Mouse (Mus musculus) thymus, adult 2 months (tissue): ENCODE measurements around the gene Rph3al.

Experiments used
- CTCF ChIP-seq: fragments of 200-500 bp; IDR thresholded peaks from 2 replicates; pipeline ENCODE4 v1.5.1; 2012; ENCODE audit warnings: mild to moderate bottlenecking, control low read depth, low read length, moderate library complexity, borderline replicate concordance; ENCODE audit not compliant: control insufficient read depth, poor library complexity, insufficient read depth; ENCODE audit errors: extremely low read depth
- POLR2A ChIP-seq: fragments of 200-500 bp; IDR thresholded peaks from 2 replicates; pipeline ENCODE4 v1.6.1; 2012; ENCODE audit warnings: mild to moderate bottlenecking, low read length, control low read depth, moderate library complexity; ENCODE audit not compliant: control insufficient read depth, poor library complexity, insufficient read depth; ENCODE audit errors: extremely low read depth

DNA sequence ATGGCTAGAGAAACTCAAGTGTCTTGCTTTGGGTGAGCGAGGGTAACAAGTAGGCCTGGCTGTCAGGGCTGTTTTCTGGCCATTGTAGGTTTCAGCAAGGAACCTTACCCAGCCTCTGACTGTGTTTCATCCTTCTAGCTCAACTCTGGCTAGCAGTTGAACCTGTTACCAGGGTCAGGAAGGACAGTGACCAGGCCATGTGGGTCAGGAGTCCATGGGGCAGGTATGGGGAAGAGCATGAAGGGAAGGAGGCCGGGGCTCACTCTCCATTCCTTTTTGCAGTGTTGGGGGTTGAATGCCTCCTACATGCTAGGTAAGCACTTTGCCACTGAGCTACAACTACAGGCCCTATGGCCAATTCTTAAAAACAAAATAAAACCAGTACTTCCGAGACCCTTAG is 107.8 kb downstream of the Rph3al start:
- no peak for TF ChIP-seq CTCF
- TF ChIP-seq POLR2A = no peak
